In the genomic region with DNA sequence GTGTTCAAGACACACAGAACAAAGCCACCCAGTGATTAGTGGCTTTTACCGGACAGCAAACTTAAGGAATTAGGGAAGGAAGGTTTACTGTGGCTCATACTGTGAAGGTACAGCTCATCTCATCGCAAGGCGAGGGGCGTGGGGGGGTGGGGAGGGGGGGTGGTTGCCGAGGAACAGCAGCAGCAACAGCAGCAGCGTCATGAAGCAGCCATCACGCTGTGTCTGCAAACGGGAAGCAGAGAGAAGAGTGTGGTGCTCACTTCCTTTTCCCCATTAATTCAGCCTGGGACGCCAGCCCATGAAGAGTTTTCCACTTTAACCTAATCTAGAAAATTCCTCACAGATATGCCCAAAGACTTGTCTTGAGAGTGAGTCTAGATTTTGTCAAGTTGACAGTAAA, we compare ENCODE assay signal across 30 mouse cellular contexts. TPM values are rescaled to one million over a fixed set of nuclear protein-coding genes. Genes with fewer than 3 reads are reported as not detected.
"Had no signal": no experiment of that assay in that cellular context is flagged by ENCODE, and none has a peak within 500 bp of the region (broad histone marks: within the 10 kb centered on the region; RNA-seq: fewer than 3 reads in every experiment).

No protein-coding gene starts in this region.

- DNase-seq: heart, postnatal 10 days; heart, postnatal 36 days; heart, postnatal 4 days; kidney, adult 11 months; kidney, adult 18-20 months; kidney, adult 2 months; kidney, adult 8-10 months; kidney, adult 9 months; kidney, postnatal 10 days; kidney, postnatal 14 days; kidney, postnatal 25 days; kidney, postnatal 36 days; kidney, postnatal 4 days; layer of hippocampus, adult 9-11 months; layer of hippocampus, postnatal 36 days had no signal

- ATAC-seq: hindbrain, embryonic 16.5 days; hindbrain, postnatal 0 days; inflammation-experienced regulatory T-cells, adult 6 months; intestine, embryonic 15.5 days; intestine, embryonic 16.5 days; intestine, postnatal 0 days had no signal

RNA-seq across cellular contexts. Expression of gene Olfr222, which starts 13.2 kb away (rescaled TPM):
- total RNA-seq: heart, postnatal 10 days; heart, postnatal 25 days; heart, postnatal 36 days; heart, postnatal 4 days; hematopoietic stem cell, adult 5-6 weeks; hindbrain, postnatal 0 days; layer of hippocampus, adult 18-20 months; layer of hippocampus, adult 2 months; layer of hippocampus, adult 8-10 months; layer of hippocampus, postnatal 10 days; layer of hippocampus, postnatal 14 days; layer of hippocampus, postnatal 25 days; layer of hippocampus, postnatal 36 days; left cerebral cortex, adult 18-20 months had no signal

RNA-seq across cellular contexts. Expression of gene Olfr223, which starts 30.3 kb away (rescaled TPM):
- total RNA-seq: heart, postnatal 10 days; heart, postnatal 25 days; heart, postnatal 36 days; heart, postnatal 4 days; hematopoietic stem cell, adult 5-6 weeks; hindbrain, postnatal 0 days; layer of hippocampus, adult 18-20 months; layer of hippocampus, adult 2 months; layer of hippocampus, adult 8-10 months; layer of hippocampus, postnatal 10 days; layer of hippocampus, postnatal 14 days; layer of hippocampus, postnatal 25 days; layer of hippocampus, postnatal 36 days; left cerebral cortex, adult 18-20 months had no signal
